In genomic region chr7:36874004-36874403, GRCm38 (mm10) we compare ENCODE assay signal across 25 mouse cellular contexts.
"Had no signal": no experiment of that assay in that cellular context is flagged by ENCODE, and none has a peak within 500 bp of the region (broad histone marks: within the 10 kb centered on the region; RNA-seq: fewer than 3 reads in every experiment).

No protein-coding gene starts in this region.

- H3K4me3 ChIP-seq: heart, embryonic 13.5 days; heart, embryonic 15.5 days; hindbrain, embryonic 15.5 days; kidney, embryonic 15.5 days; limb, embryonic 13.5 days; limb, embryonic 15.5 days; liver, embryonic 12.5 days had no signal

- H3K4me1 ChIP-seq: heart, embryonic 15.5 days; liver, embryonic 12.5 days had no signal

- H3K9me3 ChIP-seq: heart, embryonic 13.5 days; heart, embryonic 15.5 days; hindbrain, embryonic 15.5 days; kidney, embryonic 15.5 days; limb, embryonic 13.5 days; limb, embryonic 15.5 days; liver, embryonic 12.5 days had no signal

- H3K36me3 ChIP-seq: heart, embryonic 13.5 days; heart, embryonic 15.5 days; hindbrain, embryonic 15.5 days; kidney, embryonic 15.5 days; limb, embryonic 13.5 days; limb, embryonic 15.5 days; liver, embryonic 12.5 days had no signal

- H3K4me2 ChIP-seq: heart, embryonic 11.5 days; heart, embryonic 13.5 days; heart, embryonic 15.5 days; hindbrain, embryonic 15.5 days; kidney, embryonic 15.5 days; limb, embryonic 13.5 days; limb, embryonic 15.5 days; liver, embryonic 12.5 days had no signal

- H3K9ac ChIP-seq: forebrain, postnatal 0 days; heart, embryonic 13.5 days; heart, embryonic 15.5 days; hindbrain, embryonic 15.5 days; kidney, embryonic 15.5 days; limb, embryonic 13.5 days; limb, embryonic 15.5 days; liver, embryonic 12.5 days; liver, embryonic 14.5 days had no signal

- H3K27ac ChIP-seq: heart, embryonic 13.5 days; heart, embryonic 15.5 days; hindbrain, embryonic 15.5 days; kidney, embryonic 15.5 days; kidney, postnatal 0 days; limb, embryonic 13.5 days; limb, embryonic 15.5 days; liver, embryonic 12.5 days; liver, embryonic 14.5 days had no signal

- H3K27me3 ChIP-seq: heart, embryonic 13.5 days; heart, embryonic 15.5 days; hindbrain, embryonic 15.5 days; kidney, embryonic 15.5 days; limb, embryonic 13.5 days; limb, embryonic 15.5 days; liver, embryonic 12.5 days had no signal

- DNase-seq: forebrain, postnatal 0 days; gastrocnemius, postnatal 14 days; gastrocnemius, postnatal 36 days; heart, adult 18-20 months; heart, postnatal 14 days; heart, postnatal 36 days; kidney, adult 11 months; kidney, adult 2 months; kidney, adult 9 months; kidney, postnatal 14 days; kidney, postnatal 36 days; layer of hippocampus, adult 9-11 months; layer of hippocampus, postnatal 36 days; left cerebral cortex, postnatal 4 days had no signal

- ATAC-seq: forebrain, postnatal 0 days; intestine, embryonic 16.5 days; liver, embryonic 12.5 days had no signal
